Mouse (Mus musculus) stomach, embryonic 15.5 days (tissue): ENCODE measurements around the gene Gm14190. TPM values are rescaled to one million over a fixed set of nuclear protein-coding genes. Genes with fewer than 3 reads are reported as not detected.
"Not testable (repeated sequence)": the region's sequence is repeated elsewhere in the genome, so short reads cannot be mapped to it uniquely, and the experiment has no call there.

Source experiments
- ATAC-seq: fragments of 200-750 bp; cut with Nextera tagmentation; 2 replicates; pipeline ENCODE4 v1.8.0; 2017; ENCODE audit warnings: low read depth, moderate number of reproducible peaks, moderate TSS enrichment; ENCODE audit not compliant: insufficient read depth, low FRiP score
- H3K27ac ChIP-seq: fragments of 300-500 bp; sonication (generic); 2 replicates; pipeline ENCODE4 v1.5.1; 2015; ENCODE audit warnings: mild to moderate bottlenecking, inconsistent platforms
- H3K27me3 ChIP-seq: fragments of 300-500 bp; sonication (generic); replicated peaks from 2 replicates; pipeline ENCODE4 v1.6.1; 2015; ENCODE audit warnings: inconsistent platforms
- H3K36me3 ChIP-seq: fragments of 300-500 bp; sonication (generic); 2 replicates; pipeline ENCODE4 v1.6.1; 2015; ENCODE audit warnings: inconsistent platforms
- H3K4me1 ChIP-seq: fragments of 300-500 bp; sonication (generic); 2 replicates; pipeline ENCODE4 v1.6.1; 2015; ENCODE audit warnings: inconsistent platforms
- H3K4me2 ChIP-seq: fragments of 300-500 bp; sonication (generic); 2 replicates; pipeline ENCODE4 v1.6.1; 2015; ENCODE audit warnings: mild to moderate bottlenecking, inconsistent platforms
- H3K4me3 ChIP-seq: fragments of 300-500 bp; sonication (generic); replicated peaks from 2 replicates; pipeline ENCODE4 v1.5.1; 2015; ENCODE audit warnings: inconsistent platforms
- H3K9ac ChIP-seq: fragments of 300-500 bp; sonication (generic); 2 replicates; pipeline ENCODE4 v1.6.1; 2015; ENCODE audit warnings: inconsistent platforms
- H3K9me3 ChIP-seq: fragments of 300-500 bp; sonication (generic); 2 replicates; pipeline ENCODE4 v1.6.1; 2016; ENCODE audit warnings: inconsistent platforms
- WGBS: fragments of 180-500 bp; shearing (Covaris S2); methylation state at CpG from one replicate; pipeline ENCODE4 v1.1.7; 2015; 5-methylcytosine and 5-hydroxymethylcytosine counted together
- polyA plus RNA-seq: library from polyadenylated mRNA; unstranded; fragments of >200 nt; fragmentation: Nextera tagmentation; extraction: Ambion mirVana; gene quantifications from 2 replicates; pipeline ENCODE4 v1.2.1, GENCODE M21; 2015

Gm14190 gene
- polyA plus RNA-seq: not detected in 2 replicates

- no peaks in the 10 kb centered on the region for H3K36me3 ChIP-seq
- no peaks in the 10 kb centered on the region for H3K9me3 ChIP-seq
- H3K4me2 ChIP-seq: no peak within 1 kb of the TSS
- ATAC-seq: no peak
- H3K4me1 ChIP-seq: no peaks in the 10 kb centered on the region
- H3K27ac ChIP-seq: no peak within 1 kb of the TSS
- H3K4me3 ChIP-seq: no peak within 1 kb of the TSS
- H3K27me3 ChIP-seq: no peaks in the 10 kb centered on the region
- no peak within 1 kb of the TSS for H3K9ac ChIP-seq
- WGBS: 84% methylated on average over 1 of the region's 1 CpGs
Measured at GRCm38 (mm10) chr11:99690463-99690862, at the start of gene Gm14190. Gene Gm14190 (minus strand): TSS chr11:99690740.

DNA sequence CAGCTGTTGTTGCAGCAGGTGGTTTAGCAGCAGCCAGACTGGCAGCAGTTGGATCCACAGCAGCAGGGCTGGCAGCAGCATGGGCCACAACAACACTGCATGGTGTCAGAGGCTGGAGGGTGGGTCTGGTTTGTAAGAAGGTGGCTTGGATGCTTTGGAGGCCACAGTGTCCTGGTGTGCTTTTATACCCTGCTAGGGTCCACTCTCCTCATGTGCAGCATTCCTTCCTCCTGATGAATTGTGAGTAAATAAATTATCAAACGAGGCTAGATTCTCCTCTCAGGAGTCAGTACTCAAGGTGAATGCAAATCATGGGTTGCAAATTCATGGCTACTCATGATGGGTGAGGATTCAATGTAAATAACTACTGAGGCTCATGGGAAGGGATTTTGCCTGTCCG, 43.6 kb upstream of the Gm14190 start, which contains the start of gene Gm14180:
TSS of gene Gm14180 (minus strand) at position 101 of the 400 bp plus-strand sequence.
- Histone ChIP-seq H3K27me3 (no peaks in the 10 kb centered on the region), H3K27ac (no peak within 1 kb of the TSS), H3K4me1 (no peaks in the 10 kb centered on the region), H3K9me3 (no peaks in the 10 kb centered on the region), H3K9ac (no peak within 1 kb of the TSS), H3K4me2 (no peak within 1 kb of the TSS), H3K4me3 (no peak within 1 kb of the TSS), H3K36me3 (no peaks in the 10 kb centered on the region)
- WGBS: 64% methylated on average over 2 of the region's 2 CpGs
- ATAC-seq: no peak

DNA sequence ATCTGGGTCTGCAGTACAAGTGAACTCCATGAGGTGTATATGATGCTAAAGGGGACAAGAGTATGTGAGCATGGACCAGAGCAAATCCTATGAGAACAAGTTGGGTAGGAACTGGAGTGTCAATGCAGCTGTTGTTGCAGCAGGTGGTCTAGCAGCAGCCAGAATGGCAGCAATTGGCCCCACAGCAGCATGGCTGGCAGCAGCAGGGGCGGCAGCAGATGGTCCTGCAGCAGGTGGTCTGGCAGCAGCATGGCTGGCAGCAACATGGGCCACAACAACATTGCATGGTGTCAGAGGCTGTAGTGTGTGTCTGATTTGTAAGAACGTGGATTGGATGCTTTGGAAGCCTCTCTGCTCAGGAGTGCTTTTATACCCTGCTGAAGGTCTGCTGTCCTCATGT, 33.5 kb upstream of the Gm14190 start:
- H3K4me2 ChIP-seq: no peak overlapping the region
- no peaks in the 10 kb centered on the region for H3K27me3 ChIP-seq
- no peaks in the 10 kb centered on the region for H3K4me1 ChIP-seq
- 72% methylated on average over 2 of the region's 2 CpGs for WGBS
- no peak overlapping the region for H3K4me3 ChIP-seq
- no peak for ATAC-seq
- H3K9ac ChIP-seq: no peak overlapping the region
- no peak overlapping the region for H3K27ac ChIP-seq
- H3K9me3 ChIP-seq: no peaks in the 10 kb centered on the region
- no peaks in the 10 kb centered on the region for H3K36me3 ChIP-seq

GRCm38 (mm10) chr11:99718759-99719158, 28.2 kb upstream of the Gm14190 start:
- Histone ChIP-seq H3K4me3 (no peak overlapping the region), H3K9ac (no peak overlapping the region), H3K4me1 (no peaks in the 10 kb centered on the region), H3K4me2 (no peak overlapping the region), H3K9me3 (no peaks in the 10 kb centered on the region), H3K27me3 (no peaks in the 10 kb centered on the region), H3K36me3 (no peaks in the 10 kb centered on the region), H3K27ac (no peak overlapping the region)
- ATAC-seq: no peak
- WGBS: 94% methylated on average over 1 of the region's 1 CpGs

DNA sequence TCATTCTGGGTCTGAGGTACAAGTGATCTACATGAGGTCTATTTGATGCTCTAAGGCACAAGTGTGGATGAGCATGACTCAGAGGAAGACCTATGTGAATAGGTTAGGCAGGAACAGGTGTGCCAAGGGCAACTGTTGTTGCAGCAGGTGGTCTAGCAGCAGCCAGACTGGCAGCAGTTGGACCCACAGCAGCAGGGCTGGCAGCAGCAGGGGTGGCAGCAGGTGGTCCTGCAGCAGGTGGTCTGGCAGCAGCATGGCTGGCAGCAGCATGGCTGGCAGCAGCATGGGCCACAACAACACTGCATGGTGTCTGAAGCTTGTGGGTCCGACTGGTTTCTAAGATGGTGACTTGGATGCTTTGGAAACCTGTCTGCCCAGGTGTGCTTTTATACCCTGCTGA, 5.3 kb downstream of the Gm14190 start:
- H3K36me3 ChIP-seq, H3K9me3 ChIP-seq, H3K4me3 ChIP-seq, ATAC-seq, H3K27me3 ChIP-seq, H3K4me2 ChIP-seq, H3K27ac ChIP-seq, H3K9ac ChIP-seq, H3K4me1 ChIP-seq: not testable (repeated sequence)
- WGBS: 70% methylated on average over 1 of the region's 1 CpGs

GRCm38 (mm10) chr11:99683481-99683880, 7.1 kb downstream of the Gm14190 start:
- no peak overlapping the region for H3K4me3 ChIP-seq
- H3K27me3 ChIP-seq: no peaks in the 10 kb centered on the region
- no peak overlapping the region for H3K4me2 ChIP-seq
- no peak overlapping the region for H3K27ac ChIP-seq
- 82% methylated on average over 2 of the region's 2 CpGs for WGBS
- no peaks in the 10 kb centered on the region for H3K4me1 ChIP-seq
- ATAC-seq: no peak
- H3K36me3 ChIP-seq: no peaks in the 10 kb centered on the region
- H3K9me3 ChIP-seq: no peaks in the 10 kb centered on the region
- H3K9ac ChIP-seq: no peak overlapping the region

DNA sequence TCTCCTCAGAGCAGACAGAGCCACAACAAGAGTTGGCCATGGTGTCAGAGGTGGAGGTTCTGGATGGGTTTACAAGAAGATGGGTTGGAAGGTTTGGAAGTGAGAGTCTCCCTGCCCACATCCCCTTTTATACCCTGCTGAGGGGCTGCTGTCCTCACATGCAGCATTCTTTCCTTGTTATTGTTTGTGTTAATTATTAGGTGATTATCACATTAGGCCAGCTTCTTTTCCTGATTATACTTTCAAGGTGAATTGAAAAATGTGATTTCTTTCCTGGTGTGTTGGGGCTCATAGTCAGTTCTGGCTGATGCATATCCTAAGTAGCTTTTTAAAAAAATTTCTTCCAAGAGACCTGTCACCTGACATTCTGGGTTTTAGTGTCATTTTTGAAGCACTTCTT, 24.7 kb downstream of the Gm14190 start, which contains the start of gene Krtap4-6:
TSS of gene Krtap4-6 (minus strand) at position 101 of the 400 bp plus-strand sequence.
- Histone ChIP-seq H3K9me3 (no peaks in the 10 kb centered on the region), H3K4me2 (no peak within 1 kb of the TSS), H3K4me3 (no peak within 1 kb of the TSS), H3K4me1 (no peaks in the 10 kb centered on the region), H3K9ac (no peak within 1 kb of the TSS), H3K27ac (no peak within 1 kb of the TSS), H3K27me3 (no peaks in the 10 kb centered on the region), H3K36me3 (no peaks in the 10 kb centered on the region)
- ATAC-seq: no peak

DNA sequence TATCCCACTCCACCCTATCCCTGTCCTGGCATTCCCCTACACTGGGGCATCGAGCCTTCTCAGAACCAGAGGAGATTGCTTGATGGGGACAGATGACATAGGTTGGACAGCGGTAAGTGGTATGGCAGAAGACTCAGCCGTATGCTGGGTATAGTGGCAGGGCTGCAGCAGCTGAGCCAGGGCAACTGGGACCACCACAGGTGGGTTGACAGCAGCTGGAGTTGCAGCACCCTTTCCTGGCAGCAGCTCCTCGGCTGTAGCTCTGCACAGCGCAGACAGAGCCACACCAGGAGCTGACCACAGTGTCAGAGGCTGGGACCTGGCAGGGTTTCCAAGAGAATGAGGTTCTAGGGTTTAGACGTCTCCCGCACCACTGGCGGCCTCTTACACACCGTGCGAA, 27.7 kb downstream of the Gm14190 start:
- 79% methylated on average over 10 of the region's 10 CpGs for WGBS
- ATAC-seq: no peak
- Histone ChIP-seq H3K4me2 (no peak overlapping the region), H3K27me3 (no peaks in the 10 kb centered on the region), H3K27ac (no peak overlapping the region), H3K4me3 (no peak overlapping the region), H3K36me3 (no peaks in the 10 kb centered on the region), H3K9ac (no peak overlapping the region), H3K4me1 (no peaks in the 10 kb centered on the region), H3K9me3 (no peaks in the 10 kb centered on the region)

- no peaks in the 10 kb centered on the region for H3K9me3 ChIP-seq
- no peaks in the 10 kb centered on the region for H3K4me1 ChIP-seq
- no peak overlapping the region for H3K9ac ChIP-seq
- no peaks in the 10 kb centered on the region for H3K27me3 ChIP-seq
- no peak overlapping the region for H3K4me2 ChIP-seq
- H3K27ac ChIP-seq: no peak overlapping the region
- H3K4me3 ChIP-seq: no peak overlapping the region
- no peaks in the 10 kb centered on the region for H3K36me3 ChIP-seq
- WGBS: 79% methylated on average over 4 of the region's 4 CpGs
- no peak for ATAC-seq
Measured at GRCm38 (mm10) chr11:99659256-99659655, 31.3 kb downstream of the Gm14190 start.

DNA sequence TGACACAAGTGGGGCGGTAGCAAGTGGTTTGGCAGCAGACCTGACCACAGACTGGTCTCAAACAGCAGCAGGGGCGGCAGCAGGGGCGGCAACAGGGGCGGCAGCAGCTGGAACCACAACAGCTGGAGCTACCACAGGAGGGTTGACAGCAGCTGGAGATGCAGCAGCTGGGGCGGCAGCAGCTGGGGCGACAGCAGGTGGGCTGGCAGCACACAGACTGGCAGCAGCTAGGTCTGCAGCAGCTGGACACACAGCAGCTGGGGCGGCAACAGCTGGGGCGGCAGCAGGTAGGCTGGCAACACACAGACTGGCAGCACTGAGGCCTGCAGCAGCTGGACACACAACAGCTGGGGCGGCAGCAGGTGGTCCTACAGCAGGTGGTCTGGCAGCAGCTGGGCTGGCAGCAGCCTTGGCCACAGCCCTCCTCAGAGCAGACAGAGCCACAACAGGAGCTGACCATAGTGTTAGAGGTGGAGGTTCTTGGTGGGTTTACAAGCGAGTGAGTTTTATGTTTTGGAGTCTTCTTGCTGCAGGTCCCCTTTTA, 32.0 kb downstream of the Gm14190 start, which contains the start of gene Gm11563:
TSS of gene Gm11563 (minus strand) at position 494 of the 544 bp plus-strand sequence.
- not testable (repeated sequence) for H3K27ac ChIP-seq, H3K4me1 ChIP-seq, H3K36me3 ChIP-seq, H3K9me3 ChIP-seq, H3K9ac ChIP-seq, ATAC-seq, H3K27me3 ChIP-seq, H3K4me3 ChIP-seq, H3K4me2 ChIP-seq
- WGBS: 69% methylated on average over 10 of the region's 10 CpGs

GRCm38 (mm10) chr11:99657051-99657450, 33.5 kb downstream of the Gm14190 start:
- Histone ChIP-seq H3K27ac (no peak overlapping the region), H3K36me3 (no peaks in the 10 kb centered on the region), H3K27me3 (no peaks in the 10 kb centered on the region), H3K4me3 (no peak overlapping the region), H3K4me1 (no peaks in the 10 kb centered on the region), H3K4me2 (no peak overlapping the region), H3K9me3 (no peaks in the 10 kb centered on the region), H3K9ac (no peak overlapping the region)
- 42% methylated on average over 5 of the region's 5 CpGs for WGBS
- no peak for ATAC-seq

GRCm38 (mm10) chr11:99650136-99650535, 40.4 kb downstream of the Gm14190 start, which contains the start of gene Gm11555:
Gene Gm11555 (minus strand): TSS chr11:99650236.
- 85% methylated on average over 2 of the region's 2 CpGs for WGBS
- Histone ChIP-seq H3K9ac (no peak within 1 kb of the TSS), H3K36me3 (no peaks in the 10 kb centered on the region)

DNA sequence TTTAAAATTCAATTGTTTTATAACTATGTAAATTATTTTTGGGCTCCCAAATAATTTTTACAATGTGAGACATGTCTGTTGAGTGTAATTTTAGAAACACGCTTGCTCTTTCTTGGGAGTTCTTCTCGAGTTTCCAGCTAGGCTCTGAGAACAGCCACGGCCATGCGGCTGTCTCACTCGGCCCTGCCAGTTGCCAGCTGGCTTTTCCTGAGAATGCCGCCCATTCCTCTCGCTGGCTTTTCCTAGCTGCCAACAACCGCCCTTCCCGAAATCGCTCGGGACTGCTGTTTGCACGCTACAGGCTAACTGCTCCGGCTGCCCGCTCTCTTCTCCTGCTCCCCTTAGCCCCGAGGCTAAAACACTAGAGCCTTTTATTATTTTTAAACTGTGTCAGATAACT, 44.1 kb downstream of the Gm14190 start:
- no peak overlapping the region for H3K27ac ChIP-seq
- no peaks in the 10 kb centered on the region for H3K27me3 ChIP-seq
- no peaks in the 10 kb centered on the region for H3K9me3 ChIP-seq
- H3K4me3 ChIP-seq: no peak overlapping the region
- H3K36me3 ChIP-seq: no peaks in the 10 kb centered on the region
- H3K4me2 ChIP-seq: no peak overlapping the region
- no peaks in the 10 kb centered on the region for H3K4me1 ChIP-seq
- H3K9ac ChIP-seq: no peak overlapping the region
- 84% methylated on average over 15 of the region's 15 CpGs for WGBS
- ATAC-seq: no peak

More at GRCm38 (mm10) chr11:99650136-99650535, 40.4 kb downstream of the Gm14190 start, which contains the start of gene Gm11555:
- Histone ChIP-seq H3K4me3 (no peak within 1 kb of the TSS), H3K4me1 (no peaks in the 10 kb centered on the region), H3K27ac (no peak within 1 kb of the TSS), H3K27me3 (no peaks in the 10 kb centered on the region), H3K4me2 (no peak within 1 kb of the TSS), H3K9me3 (no peaks in the 10 kb centered on the region)
- no peak for ATAC-seq
